Mouse (Mus musculus) G1E (cell line): Measurements from ENCODE around the gene Krt84.

Source experiments
- CTCF ChIP-seq: IDR thresholded peaks from 2 replicates; pipeline ENCODE4 v1.5.1; 2012; ENCODE audit warnings: low read depth, low read length, inconsistent platforms, mixed read lengths
- GATA2 ChIP-seq: IDR thresholded peaks from 2 replicates; pipeline ENCODE4 v1.6.1; 2012; ENCODE audit warnings: low read depth, low read length, inconsistent platforms, borderline replicate concordance

GRCm38 (mm10) chr15:101552188-101552587, 19.6 kb upstream of the Krt84 start:
- TF ChIP-seq CTCF (no peak), GATA2 (no peak)
